Mouse (Mus musculus): ENCODE results near the gene Cmya5.

DNA sequence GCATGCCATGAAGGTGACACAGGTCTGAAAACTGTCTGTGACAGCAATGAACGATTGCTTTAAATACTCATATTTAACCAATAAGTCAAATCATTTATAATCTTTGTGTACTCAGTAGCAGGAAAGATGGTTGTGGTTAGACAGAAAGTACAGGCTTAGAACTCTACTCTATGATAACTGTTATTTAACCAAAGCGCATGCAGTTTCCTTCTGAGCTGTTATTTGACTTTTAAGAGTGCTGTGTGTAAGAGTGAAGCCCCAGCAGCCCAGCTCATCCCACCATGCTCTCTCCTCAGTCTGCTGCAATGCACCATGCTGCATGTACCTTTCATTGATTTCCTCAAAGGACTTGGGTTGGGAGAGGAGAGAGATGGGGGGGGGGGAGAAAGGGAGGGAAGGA, 63.7 kb downstream of the Cmya5 start:
- TF ChIP-seq CTCF (IDR thresholded peaks at IDR 0.05; ENCODE audit: low read depth, low read length) (no peak), EP300 (IDR thresholded peaks at IDR 0.05; ENCODE audit: insufficient read depth, low read depth, low read length) (no peak), POLR2A (IDR thresholded peaks at IDR 0.05; ENCODE audit: insufficient read depth, low read length) (no peak)

Data from ES-Bruce4 (cell line).